Mouse (Mus musculus) frontal cortex, adult 2 months (tissue): ENCODE results near the gene Lin7b. TPM values are rescaled to one million over a fixed set of nuclear protein-coding genes. Genes with fewer than 3 reads are reported as not detected.
A peak's percentile ranks its signal among the peaks of the same experiment; 100 is the strongest.

ENCODE experiments used
- DNase-seq, 2 experiments: peaks; one replicate each; pipeline ENCODE4 v3.0.0; 2022; ENCODE audit warnings: low spot score in 1 of 2; ENCODE audit errors: extremely low spot score in 1 of 2
- polyA plus RNA-seq: library from polyadenylated mRNA; depleted of rRNA; stranded (reverse); fragments of >200 nt; gene quantifications from 2 replicates; pipeline ENCODE4 v1.2.3, GENCODE M21; 2012

Gene Lin7b
- polyA plus RNA-seq, 1 experiment, result 241 TPM

- DNase-seq, result no peak
Measured at GRCm38 (mm10) chr7:45356087-45356486, 14.3 kb downstream of the Lin7b start.

- DNase-seq, result no peak
Measured at GRCm38 (mm10) chr7:45355318-45356020, 14.9 kb downstream of the Lin7b start.

GRCm38 (mm10) chr7:45353041-45353440 is 17.3 kb downstream of the Lin7b start:
- DNase-seq, result no peak

GRCm38 (mm10) chr7:45346905-45347304 is 23.5 kb downstream of the Lin7b start:
- no peak for DNase-seq

GRCm38 (mm10) chr7:45343543-45343942 is 26.8 kb downstream of the Lin7b start:
- no peak for DNase-seq

- DNase-seq, result no peak
Measured at GRCm38 (mm10) chr7:45342081-45342480, 28.3 kb downstream of the Lin7b start.

GRCm38 (mm10) chr7:45341303-45341702 is 29.1 kb downstream of the Lin7b start:
- peak; percentile 80 to 94 for DNase-seq

- no peak for DNase-seq
Measured at GRCm38 (mm10) chr7:45340669-45341068, 29.7 kb downstream of the Lin7b start.

GRCm38 (mm10) chr7:45340066-45340442 is 30.3 kb downstream of the Lin7b start:
- no peak for DNase-seq

GRCm38 (mm10) chr7:45339410-45340065 is 30.8 kb downstream of the Lin7b start:
- DNase-seq, result peak in 1 of 2 experiments; percentile 48

GRCm38 (mm10) chr7:45338161-45338911 is 32.0 kb downstream of the Lin7b start:
- DNase-seq, result peak in 1 of 2 experiments; percentile 57

GRCm38 (mm10) chr7:45337469-45337868 is 32.9 kb downstream of the Lin7b start:
- no peak for DNase-seq

GRCm38 (mm10) chr7:45336319-45336718 is 34.1 kb downstream of the Lin7b start:
- no peak for DNase-seq

GRCm38 (mm10) chr7:45335056-45335455 is 35.3 kb downstream of the Lin7b start, which contains the start of gene Hrc:
Gene Hrc (plus strand): TSS chr7:45335290.
- no peak for DNase-seq

- DNase-seq, result no peak
Measured at GRCm38 (mm10) chr7:45334605-45335004, 35.8 kb downstream of the Lin7b start.

- peak in 1 of 2 experiments; percentile 73 for DNase-seq
Measured at GRCm38 (mm10) chr7:45333431-45333982, 36.9 kb downstream of the Lin7b start, which contains the start of gene Trpm4. Gene Trpm4 (minus strand): TSS chr7:45333780.

- DNase-seq, result no peak
Measured at GRCm38 (mm10) chr7:45332685-45333425, 37.5 kb downstream of the Lin7b start.

- DNase-seq, result no peak
Measured at GRCm38 (mm10) chr7:45331502-45331901, 38.9 kb downstream of the Lin7b start.

GRCm38 (mm10) chr7:45328841-45329475 is 41.4 kb downstream of the Lin7b start:
- peak in 1 of 2 experiments; percentile 38 for DNase-seq

GRCm38 (mm10) chr7:45325800-45326199 is 44.6 kb downstream of the Lin7b start:
- DNase-seq, result no peak
